Mouse (Mus musculus) liver, adult 2 months (tissue): ENCODE data around the gene Mbnl2. TPM values are rescaled to one million over a fixed set of nuclear protein-coding genes. Genes with fewer than 3 reads are reported as not detected.

Experiments
- DNase-seq: peaks from one replicate; pipeline ENCODE4 v3.0.0-alpha.2; 2011; ENCODE audit warnings: low read depth, low spot score; ENCODE audit errors: extremely low read depth
- H3K27ac ChIP-seq: fragments of 200-500 bp; replicated peaks from 2 replicates; pipeline ENCODE4 v1.5.1; 2012; ENCODE audit warnings: low read depth, mild to moderate bottlenecking, control low read depth, inconsistent platforms, low read length; ENCODE audit not compliant: insufficient read depth
- H3K27me3 ChIP-seq: fragments of 200-500 bp; 2 replicates; pipeline ENCODE4 v1.6.1; 2012; ENCODE audit warnings: mild to moderate bottlenecking, moderate library complexity, low read length, inconsistent platforms; ENCODE audit not compliant: control insufficient read depth, insufficient read depth
- H3K36me3 ChIP-seq: fragments of 200-500 bp; 2 replicates; pipeline ENCODE4 v1.6.1; 2012; ENCODE audit warnings: low read length, inconsistent platforms; ENCODE audit not compliant: control insufficient read depth, insufficient read depth
- H3K4me1 ChIP-seq: fragments of 200-500 bp; 2 replicates; pipeline ENCODE4 v1.6.1; 2011; ENCODE audit warnings: low read length; ENCODE audit not compliant: control insufficient read depth, insufficient read depth
- H3K4me3 ChIP-seq: fragments of 200-500 bp; 2 replicates; pipeline ENCODE4 v1.5.1; 2011; ENCODE audit warnings: low read depth, mild to moderate bottlenecking, control low read depth, low read length, moderate library complexity; ENCODE audit not compliant: insufficient read depth
- H3K79me2 ChIP-seq: fragments of 200-500 bp; 2 replicates; pipeline ENCODE4 v1.6.1; 2012; ENCODE audit warnings: inconsistent platforms, mild to moderate bottlenecking, low read length, moderate library complexity; ENCODE audit not compliant: control insufficient read depth, insufficient read depth
- H3K9ac ChIP-seq: fragments of 200-500 bp; 2 replicates; pipeline ENCODE4 v1.6.1; 2012; ENCODE audit warnings: low read depth, mild to moderate bottlenecking, control low read depth, inconsistent platforms, low read length
- CTCF ChIP-seq: fragments of 200-500 bp; IDR thresholded peaks from 2 replicates; pipeline ENCODE4 v1.5.1; 2011; ENCODE audit warnings: low read depth, low read length, control low read depth
- POLR2A ChIP-seq: fragments of 200-500 bp; IDR thresholded peaks from 2 replicates; pipeline ENCODE4 v1.6.1; 2011; ENCODE audit warnings: low read length, control low read depth; ENCODE audit not compliant: insufficient read depth; ENCODE audit errors: extremely low read depth
- WGBS: fragments of 180-500 bp; shearing (Covaris S2); methylation state at CpG from one replicate; pipeline ENCODE4 v1.1.7; 2018; 5-methylcytosine and 5-hydroxymethylcytosine counted together
- polyA plus RNA-seq: library from polyadenylated mRNA; depleted of rRNA; stranded (reverse); fragments of >200 nt; gene quantifications from 2 replicates; pipeline ENCODE4 v1.2.3, GENCODE M21; 2012
- total RNA-seq: library from RNA; depleted of rRNA; stranded (reverse); fragments of >200 nt; gene quantifications from 2 replicates; pipeline ENCODE4 v1.2.3, GENCODE M21; 2014

The Mbnl2 gene
- total and polyA plus RNA-seq, 2 experiments, result 17.5 to 35.2 TPM

- TF ChIP-seq CTCF (no peak), POLR2A (no peak)
- Histone ChIP-seq H3K4me3 (no peak overlapping the region), H3K36me3 (0 out of 2 replicates have a peak, but pooled peaks cover 5% of the 10 kb centered on the region), H3K9ac (no peak overlapping the region), H3K27me3 (no peaks in the 10 kb centered on the region), H3K79me2 (peaks cover 39% of the 10 kb centered on the region), H3K27ac (no peak overlapping the region), H3K4me1 (peaks cover 16% of the 10 kb centered on the region)
- no peak for DNase-seq
- 88% methylated on average over 6 of the region's 6 CpGs for WGBS
Measured at GRCm38 (mm10) chr14:120297833-120298232, 22.4 kb downstream of the Mbnl2 start.

DNA sequence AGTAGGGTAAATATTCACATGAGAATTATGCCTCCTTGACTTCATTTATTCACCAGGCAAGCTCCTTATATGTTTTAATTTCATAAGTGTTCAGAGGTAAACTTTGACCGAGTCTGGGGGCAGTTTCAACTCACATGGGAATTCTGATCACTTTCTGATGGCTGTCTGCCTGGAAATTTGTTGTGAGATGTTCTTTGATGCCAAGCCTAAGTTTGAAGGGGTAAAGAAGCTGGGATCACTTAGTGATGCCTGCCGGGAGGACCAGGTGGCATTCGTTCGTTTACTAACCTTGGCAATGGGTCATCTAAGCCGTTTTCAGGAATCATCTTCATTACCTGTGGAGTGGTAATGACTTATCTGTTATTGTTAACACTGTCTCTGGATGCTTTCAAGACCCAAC lies 23.0 kb downstream of the Mbnl2 start:
- Histone ChIP-seq H3K4me1 (peaks cover 16% of the 10 kb centered on the region), H3K4me3 (no peak overlapping the region), H3K79me2 (peaks cover 37% of the 10 kb centered on the region), H3K27me3 (no peaks in the 10 kb centered on the region), H3K36me3 (0 out of 2 replicates have a peak, but pooled peaks cover 2% of the 10 kb centered on the region), H3K9ac (no peak overlapping the region), H3K27ac (no peak overlapping the region)
- 62% methylated on average over 5 of the region's 5 CpGs for WGBS
- peak; percentile 54 for DNase-seq
- no peak for TF ChIP-seq POLR2A
- no peak for TF ChIP-seq CTCF

GRCm38 (mm10) chr14:120299716-120300115 lies 24.2 kb downstream of the Mbnl2 start:
- H3K27ac ChIP-seq, result no peak overlapping the region
- H3K79me2 ChIP-seq, result peaks cover 28% of the 10 kb centered on the region
- no peak for DNase-seq
- no peak overlapping the region for H3K9ac ChIP-seq
- H3K36me3 ChIP-seq, result no peaks in the 10 kb centered on the region
- 72% methylated on average over 3 of the region's 3 CpGs for WGBS
- H3K4me1 ChIP-seq, result peaks cover 15% of the 10 kb centered on the region
- no peak overlapping the region for H3K4me3 ChIP-seq
- H3K27me3 ChIP-seq, result no peaks in the 10 kb centered on the region
- TF ChIP-seq POLR2A (no peak), CTCF (no peak)

DNA sequence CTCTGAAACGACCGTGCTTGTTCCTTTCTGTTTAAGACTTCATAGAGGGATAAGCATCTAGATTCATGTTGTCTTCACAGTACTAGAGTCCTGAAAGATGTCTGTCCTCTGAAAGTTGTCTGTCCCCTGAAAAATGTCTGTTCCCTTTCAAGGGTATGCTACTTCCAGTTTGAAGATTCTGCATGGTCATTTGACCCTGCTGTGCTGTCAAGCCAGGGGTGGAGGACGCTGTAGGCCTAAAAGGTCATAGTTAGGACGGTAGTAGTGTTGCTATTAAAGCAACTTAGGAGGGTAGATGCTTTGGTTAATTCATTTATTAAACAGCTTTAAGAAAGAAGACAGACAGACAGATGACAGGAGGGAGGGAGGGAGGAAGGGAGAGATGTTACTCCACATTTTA lies 24.7 kb downstream of the Mbnl2 start:
- H3K27me3 ChIP-seq, result no peaks in the 10 kb centered on the region
- H3K9ac ChIP-seq, result no peak overlapping the region
- H3K4me1 ChIP-seq, result peaks cover 15% of the 10 kb centered on the region
- 60% methylated on average over 4 of the region's 4 CpGs for WGBS
- no peaks in the 10 kb centered on the region for H3K36me3 ChIP-seq
- H3K27ac ChIP-seq, result 0 out of 2 replicates have a peak overlapping the region, but pooled peaks have one; percentile 46
- peaks cover 25% of the 10 kb centered on the region for H3K79me2 ChIP-seq
- no peak for TF ChIP-seq CTCF
- TF ChIP-seq POLR2A, result no peak
- no peak overlapping the region for H3K4me3 ChIP-seq
- DNase-seq, result no peak

DNA sequence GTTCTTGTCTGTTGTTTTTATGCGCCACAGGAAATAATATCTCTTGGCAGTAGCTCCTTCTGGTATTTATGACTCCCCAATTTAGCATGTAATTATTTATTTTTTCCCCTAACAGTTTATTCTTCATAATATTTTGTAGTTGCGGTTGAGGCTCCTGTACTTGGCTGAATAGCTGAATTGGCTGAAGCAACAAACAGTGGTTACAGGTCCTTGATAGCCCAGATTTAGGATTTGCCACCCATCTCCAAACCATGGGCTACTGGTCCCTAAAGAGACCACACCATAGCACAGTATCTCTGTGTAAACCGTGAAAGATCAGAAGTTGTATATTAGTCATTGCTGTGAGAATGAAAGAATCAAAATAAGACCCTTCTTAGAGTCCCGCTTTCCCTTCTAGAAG lies 25.3 kb downstream of the Mbnl2 start:
- Histone ChIP-seq H3K79me2 (peaks cover 22% of the 10 kb centered on the region; the same call in 1 of the 2 replicates), H3K27me3 (no peaks in the 10 kb centered on the region), H3K27ac (no peak overlapping the region), H3K9ac (no peak overlapping the region), H3K36me3 (no peaks in the 10 kb centered on the region), H3K4me1 (peaks cover 10% of the 10 kb centered on the region), H3K4me3 (no peak overlapping the region)
- TF ChIP-seq CTCF (no peak), POLR2A (no peak)
- 87% methylated on average over 4 of the region's 4 CpGs for WGBS
- DNase-seq, result no peak

DNA sequence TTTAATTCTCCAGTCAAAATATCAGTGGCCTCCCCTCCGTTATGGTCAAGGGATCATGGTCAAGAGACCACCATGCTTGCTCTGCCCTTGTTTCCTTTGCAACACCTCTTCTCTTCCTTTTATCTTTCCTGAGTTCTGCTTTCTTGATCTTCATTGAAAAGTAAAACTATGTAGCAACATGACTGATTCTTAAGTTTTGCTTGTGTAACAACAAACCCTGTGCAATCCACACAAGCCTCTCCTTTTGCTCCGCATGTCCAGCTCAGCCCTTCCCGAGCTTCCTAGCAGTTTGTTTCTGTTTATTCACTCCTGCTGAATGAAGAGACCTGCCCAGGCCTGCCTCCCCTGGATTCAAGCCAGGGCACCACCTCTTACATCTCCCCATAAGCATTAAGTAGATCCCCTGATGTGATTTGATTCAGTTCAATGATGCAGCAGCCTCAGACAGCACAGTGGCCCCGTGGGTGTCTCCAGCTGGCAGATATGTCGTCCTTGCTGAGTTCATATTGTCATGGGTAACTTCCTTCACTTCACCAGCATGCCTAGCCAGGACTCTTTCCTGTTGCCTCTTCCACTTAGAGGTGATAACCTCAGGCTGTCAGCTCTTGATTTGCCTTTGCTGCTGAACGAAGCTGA lies 27.6 kb downstream of the Mbnl2 start:
- Histone ChIP-seq H3K79me2 (peaks cover 16% of the 10 kb centered on the region; the same call in 1 of the 2 replicates), H3K9ac (no peak overlapping the region), H3K27ac (0 out of 2 replicates have a peak overlapping the region, but pooled peaks have one; percentile 3), H3K4me3 (no peak overlapping the region), H3K36me3 (no peaks in the 10 kb centered on the region), H3K27me3 (no peaks in the 10 kb centered on the region), H3K4me1 (peaks cover 17% of the 10 kb centered on the region)
- peak; percentile 57 for DNase-seq
- TF ChIP-seq POLR2A, result no peak
- no peak for TF ChIP-seq CTCF
- 29% methylated on average over 6 of the region's 6 CpGs for WGBS
